Mouse (Mus musculus) forebrain, embryonic 16.5 days (tissue): ENCODE measurements around the gene Ntpcr. TPM values are rescaled to one million over a fixed set of nuclear protein-coding genes. Genes with fewer than 3 reads are reported as not detected.
A peak's percentile ranks its signal among the peaks of the same experiment; 100 is the strongest.

Experiments used
- ATAC-seq: fragments of 200-750 bp; cut with Nextera tagmentation; 2 replicates; pipeline ENCODE4 v1.8.0; 2017; ENCODE audit warnings: mild to moderate bottlenecking, moderate library complexity
- H3K27ac ChIP-seq: fragments of 300-500 bp; sonication (generic); 2 replicates; pipeline ENCODE4 v1.5.1; 2014; ENCODE audit warnings: low read length, control low read depth
- H3K27me3 ChIP-seq: fragments of 300-500 bp; sonication (generic); replicated peaks from 2 replicates; pipeline ENCODE4 v1.6.1; 2014; ENCODE audit warnings: low read length; ENCODE audit not compliant: control insufficient read depth, insufficient read depth
- H3K36me3 ChIP-seq: fragments of 300-500 bp; sonication (generic); 2 replicates; pipeline ENCODE4 v1.6.1; 2014; ENCODE audit not compliant: control insufficient read depth, insufficient read depth
- H3K4me1 ChIP-seq: fragments of 300-500 bp; sonication (generic); replicated peaks from 2 replicates; pipeline ENCODE4 v1.6.1; 2014; ENCODE audit warnings: low read length; ENCODE audit not compliant: control insufficient read depth, insufficient read depth
- H3K4me2 ChIP-seq: fragments of 300-500 bp; sonication (generic); 2 replicates; pipeline ENCODE4 v1.6.1; 2014; ENCODE audit warnings: mild to moderate bottlenecking, low read length, control low read depth
- H3K4me3 ChIP-seq: fragments of 300-500 bp; sonication (generic); replicated peaks from 2 replicates; pipeline ENCODE4 v1.5.1; 2014; ENCODE audit warnings: mild to moderate bottlenecking, low read length, control low read depth
- H3K9ac ChIP-seq: fragments of 300-500 bp; sonication (generic); replicated peaks from 2 replicates; pipeline ENCODE4 v1.6.1; 2014; ENCODE audit warnings: low read depth, low read length, control low read depth
- H3K9me3 ChIP-seq: fragments of 300-500 bp; sonication (generic); 2 replicates; pipeline ENCODE4 v1.6.1; 2016; ENCODE audit warnings: low read length; ENCODE audit not compliant: control insufficient read depth
- WGBS: fragments of 180-500 bp; shearing (Covaris S2); extraction: QIAGEN DNeasy Blood & Tissue Kit; methylation state at CpG from one replicate; pipeline ENCODE4 v1.1.7; 2014; 5-methylcytosine and 5-hydroxymethylcytosine counted together
- polyA plus RNA-seq: library from polyadenylated mRNA; unstranded; fragments of >200 nt; fragmentation: Nextera tagmentation; extraction: Ambion mirVana; gene quantifications from 2 replicates; pipeline ENCODE4 v1.2.1, GENCODE M21; 2015

The Ntpcr gene
- polyA plus RNA-seq, 1 experiment from 2014 or later, result 30.1 TPM

DNA sequence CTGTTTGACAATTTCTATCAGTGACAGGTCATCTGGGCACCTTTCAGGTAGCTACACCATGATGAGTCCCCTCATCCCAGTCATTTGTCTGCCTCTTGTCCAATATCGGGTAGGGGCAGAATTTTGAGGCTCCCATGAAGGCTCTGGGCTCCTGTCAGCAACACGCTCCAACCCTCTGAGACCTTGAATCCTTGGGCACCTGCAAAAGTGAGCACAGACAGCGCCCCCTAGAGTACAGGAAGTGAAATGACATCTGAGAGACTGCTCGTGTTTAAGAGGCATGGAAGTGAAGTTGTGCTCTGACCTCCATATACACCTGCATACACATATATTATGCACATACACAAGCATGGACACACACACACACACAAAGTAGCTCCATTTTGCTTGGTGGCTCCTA lies 10.8 kb upstream of the Ntpcr start:
- no peak overlapping the region for H3K4me3 ChIP-seq
- no peak for ATAC-seq
- no peaks in the 10 kb centered on the region for H3K36me3 ChIP-seq
- no peak overlapping the region for H3K9ac ChIP-seq
- 0 out of 2 replicates have a peak, but pooled peaks cover 2% of the 10 kb centered on the region for H3K4me1 ChIP-seq
- H3K4me2 ChIP-seq, result no peak overlapping the region
- no peak overlapping the region for H3K27ac ChIP-seq
- 61% methylated on average over 4 of the region's 4 CpGs for WGBS
- no peaks in the 10 kb centered on the region for H3K27me3 ChIP-seq
- H3K9me3 ChIP-seq, result no peaks in the 10 kb centered on the region

DNA sequence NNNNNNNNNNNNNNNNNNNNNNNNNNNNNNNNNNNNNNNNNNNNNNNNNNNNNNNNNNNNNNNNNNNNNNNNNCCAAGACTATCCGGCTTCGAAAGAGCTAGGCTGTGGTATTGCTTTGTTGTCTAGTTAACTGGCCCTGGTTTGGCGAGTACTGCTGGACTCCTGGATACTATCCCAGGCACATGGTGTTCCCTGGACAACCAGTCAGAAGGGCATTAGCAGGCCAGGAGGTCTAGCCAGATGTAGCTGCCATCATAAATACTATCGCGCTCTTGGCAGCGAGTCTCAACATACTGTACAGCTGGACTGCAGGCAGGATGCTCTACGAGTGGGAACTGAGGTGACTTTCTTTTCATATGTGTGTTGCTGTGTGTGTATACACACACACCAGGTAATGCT lies 7.1 kb upstream of the Ntpcr start:
- WGBS, result 92% methylated on average over 7 of the region's 7 CpGs
- Histone ChIP-seq H3K4me2 (no peak overlapping the region), H3K9me3 (no peaks in the 10 kb centered on the region), H3K4me3 (no peak overlapping the region), H3K27ac (no peak overlapping the region), H3K9ac (no peak overlapping the region), H3K27me3 (no peaks in the 10 kb centered on the region), H3K4me1 (no peaks in the 10 kb centered on the region), H3K36me3 (no peaks in the 10 kb centered on the region)
- ATAC-seq, result no peak

DNA sequence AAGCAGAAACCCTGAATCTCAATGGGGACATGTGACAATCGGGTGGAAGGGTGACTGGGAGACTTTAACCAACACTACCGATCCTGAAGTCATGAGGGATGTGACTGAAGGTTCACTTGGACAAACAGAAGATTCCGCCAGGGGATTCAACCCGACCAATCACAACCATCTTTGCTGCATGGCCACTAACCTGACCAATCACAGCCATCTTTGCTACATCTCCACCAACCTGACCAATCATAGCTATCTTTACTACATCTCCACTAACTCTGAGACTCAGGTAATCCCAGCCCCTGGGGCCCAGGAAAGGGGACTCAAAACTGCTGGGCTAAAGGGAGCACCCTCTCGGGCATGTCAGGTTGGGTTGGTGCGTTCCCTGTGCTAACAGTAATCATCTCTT lies 6.3 kb upstream of the Ntpcr start:
- Histone ChIP-seq H3K4me3 (no peak overlapping the region), H3K9me3 (no peaks in the 10 kb centered on the region), H3K27me3 (no peaks in the 10 kb centered on the region), H3K4me2 (no peak overlapping the region), H3K36me3 (no peaks in the 10 kb centered on the region), H3K9ac (no peak overlapping the region), H3K27ac (no peak overlapping the region), H3K4me1 (no peaks in the 10 kb centered on the region)
- WGBS, result 96% methylated on average over 6 of the region's 6 CpGs
- no peak for ATAC-seq

DNA sequence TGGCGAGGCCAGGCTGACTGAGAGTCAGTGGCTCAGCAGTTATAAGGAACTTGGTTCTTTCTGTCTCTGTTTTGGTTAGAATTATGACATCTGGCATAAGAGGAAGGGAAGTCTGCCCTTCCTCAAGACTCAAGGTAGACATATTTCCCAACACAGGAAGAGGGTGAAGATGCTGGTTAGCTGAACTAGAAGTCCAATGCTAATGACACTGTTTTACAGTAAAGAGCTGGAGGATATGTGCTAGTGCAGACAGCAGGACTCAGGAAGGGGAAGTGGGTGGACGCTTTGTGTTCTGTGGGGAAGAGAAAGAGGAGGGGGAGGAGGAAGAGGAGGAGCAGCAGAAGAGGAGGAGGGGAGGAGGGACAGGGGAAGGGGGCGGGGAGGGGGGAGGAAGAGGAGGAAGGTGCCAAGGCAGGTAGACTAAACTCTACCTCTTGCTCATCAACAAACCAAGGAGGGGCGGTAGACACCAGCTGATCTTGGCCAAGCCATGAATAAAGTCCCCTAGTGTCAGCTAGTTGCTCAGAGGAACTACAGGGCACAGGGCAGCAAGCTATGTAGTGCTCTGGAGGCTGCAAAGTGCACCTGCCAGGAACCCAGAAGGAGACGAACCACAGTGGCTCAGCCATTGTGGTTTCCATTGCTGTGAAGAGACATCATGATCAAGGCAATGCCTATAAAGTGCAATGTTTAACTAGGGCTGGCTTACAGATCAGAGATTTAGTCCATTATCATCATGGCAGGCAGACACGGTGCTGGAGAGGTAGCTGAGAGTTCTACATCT lies 4.5 kb upstream of the Ntpcr start:
- Histone ChIP-seq H3K9ac (no peak overlapping the region), H3K4me3 (no peak overlapping the region), H3K36me3 (no peaks in the 10 kb centered on the region), H3K9me3 (no peaks in the 10 kb centered on the region), H3K4me1 (no peaks in the 10 kb centered on the region), H3K27me3 (no peaks in the 10 kb centered on the region), H3K27ac (no peak overlapping the region), H3K4me2 (no peak overlapping the region)
- 79% methylated on average over 6 of the region's 6 CpGs for WGBS
- ATAC-seq, result no peak

DNA sequence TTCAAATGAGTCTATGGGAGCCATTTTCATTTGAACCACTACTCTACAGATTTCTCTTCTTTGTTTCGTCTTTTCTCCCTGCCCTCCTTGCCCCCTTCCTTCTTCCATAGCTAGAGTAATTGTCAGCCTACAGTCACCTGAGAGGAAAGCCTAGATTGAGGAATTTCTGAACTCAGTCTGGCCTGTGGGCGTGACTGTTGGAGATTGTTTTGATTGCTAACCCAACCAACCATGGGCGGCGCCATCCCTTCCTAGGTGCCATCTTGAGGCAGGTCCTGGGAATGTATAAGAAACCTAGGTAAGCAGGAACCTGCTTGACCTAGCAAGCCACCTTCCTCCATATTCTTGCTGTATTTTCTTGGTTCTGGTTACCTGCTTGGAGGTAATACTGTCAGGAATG lies 3.6 kb upstream of the Ntpcr start:
- no peaks in the 10 kb centered on the region for H3K36me3 ChIP-seq
- H3K9ac ChIP-seq, result no peak overlapping the region
- H3K9me3 ChIP-seq, result no peaks in the 10 kb centered on the region
- no peak overlapping the region for H3K27ac ChIP-seq
- no peak overlapping the region for H3K4me2 ChIP-seq
- H3K27me3 ChIP-seq, result no peaks in the 10 kb centered on the region
- WGBS, result 95% methylated on average over 4 of the region's 4 CpGs
- no peak for ATAC-seq
- H3K4me3 ChIP-seq, result no peak overlapping the region
- no peaks in the 10 kb centered on the region for H3K4me1 ChIP-seq

DNA sequence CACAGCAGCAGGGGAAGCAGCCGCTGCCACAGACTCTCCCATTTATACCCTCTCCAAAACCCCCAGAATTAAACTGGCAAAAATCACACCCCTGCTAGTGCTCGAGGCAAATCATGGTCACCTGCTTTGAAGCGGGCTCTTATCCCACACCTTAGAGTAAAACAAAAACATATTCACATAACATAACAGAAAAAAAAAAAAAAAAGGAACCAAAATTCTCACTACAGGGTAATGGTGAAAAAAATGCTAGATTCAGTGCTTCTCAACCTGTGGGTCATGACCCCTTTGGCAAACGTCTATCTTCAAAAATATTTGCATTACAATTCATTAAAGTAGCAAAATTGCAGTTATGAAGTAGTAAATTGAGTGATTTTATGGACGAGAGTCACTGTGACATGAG lies 2.8 kb upstream of the Ntpcr start:
- no peak for ATAC-seq
- Histone ChIP-seq H3K9me3 (no peaks in the 10 kb centered on the region), H3K4me3 (no peak overlapping the region), H3K4me2 (no peak overlapping the region), H3K9ac (no peak overlapping the region), H3K27ac (no peak overlapping the region), H3K27me3 (no peaks in the 10 kb centered on the region), H3K4me1 (no peaks in the 10 kb centered on the region), H3K36me3 (no peaks in the 10 kb centered on the region)
- 86% methylated on average over 5 of the region's 5 CpGs for WGBS

DNA sequence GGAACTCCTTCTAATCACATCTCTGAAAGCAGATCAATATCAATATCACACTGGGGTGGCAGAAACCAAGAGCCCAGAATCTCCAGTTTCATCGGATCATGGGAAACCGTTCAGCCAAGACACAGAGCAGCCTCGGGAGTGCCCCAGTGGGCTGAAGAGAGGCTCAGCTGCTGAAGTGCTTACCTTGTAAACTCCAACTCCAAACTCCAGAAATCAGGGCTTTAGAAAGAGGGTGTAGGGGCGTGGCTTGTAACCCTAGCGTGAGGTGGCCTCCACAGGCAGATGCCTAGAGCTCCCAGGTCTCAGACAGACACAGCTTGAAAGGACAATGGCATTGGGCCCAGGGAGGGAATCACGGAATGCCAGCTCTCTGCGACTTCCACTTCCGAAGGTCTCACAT lies 2.0 kb upstream of the Ntpcr start:
- H3K4me2 ChIP-seq, result no peak overlapping the region
- no peaks in the 10 kb centered on the region for H3K9me3 ChIP-seq
- ATAC-seq, result no peak
- no peak overlapping the region for H3K27ac ChIP-seq
- WGBS, result 63% methylated on average over 8 of the region's 8 CpGs
- H3K4me1 ChIP-seq, result no peaks in the 10 kb centered on the region
- H3K4me3 ChIP-seq, result no peak overlapping the region
- H3K36me3 ChIP-seq, result no peaks in the 10 kb centered on the region
- H3K9ac ChIP-seq, result no peak overlapping the region
- H3K27me3 ChIP-seq, result no peaks in the 10 kb centered on the region

DNA sequence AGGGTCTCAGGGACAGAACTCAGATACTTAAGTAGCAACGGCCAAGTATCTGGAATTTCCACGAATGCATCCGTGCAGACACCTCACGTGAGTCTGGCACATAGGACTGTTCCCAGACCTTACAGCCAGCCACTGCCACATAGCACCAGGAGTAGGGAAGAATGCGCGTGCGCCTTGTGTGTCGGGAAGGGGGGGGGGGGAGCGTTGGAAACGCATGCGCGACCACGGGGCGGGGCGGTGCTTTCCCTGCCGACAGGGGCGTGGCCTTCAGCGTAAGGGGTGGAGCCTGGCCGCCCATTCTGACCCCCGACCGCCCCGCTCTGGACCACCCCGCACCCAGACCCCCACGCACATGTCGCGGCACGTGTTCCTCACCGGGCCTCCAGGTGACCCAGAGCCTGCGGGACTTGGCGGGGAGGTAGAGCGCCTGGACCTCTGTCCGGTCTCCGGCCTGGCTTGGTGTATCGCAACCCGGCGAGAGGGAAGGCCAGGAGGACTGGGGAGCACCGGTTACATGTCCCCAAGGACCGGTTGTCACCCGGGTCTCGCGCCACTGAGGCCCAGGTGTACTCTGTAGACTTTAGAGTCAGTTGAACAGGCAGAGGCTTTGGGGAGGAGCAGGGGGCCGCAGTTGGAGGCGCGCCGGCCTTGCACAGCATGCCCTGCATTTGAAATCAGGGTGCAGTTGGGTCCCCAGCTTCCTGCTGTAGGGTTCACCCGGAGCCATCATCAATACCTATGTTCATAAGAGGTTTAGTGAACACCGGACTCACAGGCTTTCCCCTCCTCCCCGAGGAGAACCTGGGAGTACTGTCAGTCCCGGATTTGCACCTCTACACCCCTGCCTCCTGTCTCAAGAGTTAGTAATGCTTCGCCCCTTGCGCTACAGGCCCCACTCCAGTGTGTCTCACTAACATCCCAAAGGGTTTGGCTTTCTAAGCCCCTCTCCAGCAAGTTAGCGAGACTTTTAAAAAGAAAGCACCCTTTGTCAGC lies 4.5 kb downstream of the Ntpcr start:
- H3K9ac ChIP-seq, result peak overlapping the region; percentile 82
- H3K4me1 ChIP-seq, result peaks cover 10% of the 10 kb centered on the region
- peak; percentile 95 for ATAC-seq
- no peaks in the 10 kb centered on the region for H3K36me3 ChIP-seq
- H3K27me3 ChIP-seq, result no peaks in the 10 kb centered on the region
- peak overlapping the region; percentile 81 for H3K4me2 ChIP-seq
- H3K9me3 ChIP-seq, result no peaks in the 10 kb centered on the region
- peak overlapping the region; percentile 84 for H3K4me3 ChIP-seq
- 6% methylated on average over 50 of the region's 52 CpGs for WGBS
- H3K27ac ChIP-seq, result peak overlapping the region; percentile 33

DNA sequence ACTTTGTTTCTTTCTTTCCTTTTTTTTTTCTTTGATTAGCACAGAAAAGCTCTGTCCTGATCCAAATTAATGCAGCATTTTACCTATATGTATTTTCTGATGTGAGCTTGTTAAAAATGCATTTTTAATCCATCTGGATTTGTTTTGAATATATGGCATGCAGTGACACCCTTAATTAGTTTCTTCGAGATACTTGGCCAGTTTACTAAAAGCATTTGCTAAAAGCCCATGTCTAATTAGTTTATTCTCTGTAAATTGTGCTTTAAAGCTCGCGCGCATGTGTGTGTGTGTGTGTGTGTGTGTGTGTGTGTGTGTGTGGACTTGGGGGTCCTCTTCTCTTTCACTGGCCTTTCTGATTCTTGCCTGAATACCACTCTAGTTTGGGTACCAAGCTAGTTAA lies 9.2 kb downstream of the Ntpcr start:
- WGBS, result 34% methylated on average over 4 of the region's 4 CpGs
- H3K27ac ChIP-seq, result no peak overlapping the region

More for the DNA sequence above, 9.2 kb downstream of the Ntpcr start:
- H3K4me3 ChIP-seq, result no peak overlapping the region
- no peaks in the 10 kb centered on the region for H3K36me3 ChIP-seq
- no peaks in the 10 kb centered on the region for H3K27me3 ChIP-seq
- no peak overlapping the region for H3K4me2 ChIP-seq
- peaks cover 7% of the 10 kb centered on the region for H3K4me1 ChIP-seq
- H3K9me3 ChIP-seq, result no peaks in the 10 kb centered on the region
- H3K9ac ChIP-seq, result no peak overlapping the region
- ATAC-seq, result no peak
